Mouse (Mus musculus): Measurements from ENCODE around the gene Hist1h4b. TPM values are rescaled to one million over a fixed set of nuclear protein-coding genes. Genes with fewer than 3 reads are reported as not detected.

Gene Hist1h4b
- total RNA-seq, 1 experiment from 2014 or later = 36.7 TPM

DNA sequence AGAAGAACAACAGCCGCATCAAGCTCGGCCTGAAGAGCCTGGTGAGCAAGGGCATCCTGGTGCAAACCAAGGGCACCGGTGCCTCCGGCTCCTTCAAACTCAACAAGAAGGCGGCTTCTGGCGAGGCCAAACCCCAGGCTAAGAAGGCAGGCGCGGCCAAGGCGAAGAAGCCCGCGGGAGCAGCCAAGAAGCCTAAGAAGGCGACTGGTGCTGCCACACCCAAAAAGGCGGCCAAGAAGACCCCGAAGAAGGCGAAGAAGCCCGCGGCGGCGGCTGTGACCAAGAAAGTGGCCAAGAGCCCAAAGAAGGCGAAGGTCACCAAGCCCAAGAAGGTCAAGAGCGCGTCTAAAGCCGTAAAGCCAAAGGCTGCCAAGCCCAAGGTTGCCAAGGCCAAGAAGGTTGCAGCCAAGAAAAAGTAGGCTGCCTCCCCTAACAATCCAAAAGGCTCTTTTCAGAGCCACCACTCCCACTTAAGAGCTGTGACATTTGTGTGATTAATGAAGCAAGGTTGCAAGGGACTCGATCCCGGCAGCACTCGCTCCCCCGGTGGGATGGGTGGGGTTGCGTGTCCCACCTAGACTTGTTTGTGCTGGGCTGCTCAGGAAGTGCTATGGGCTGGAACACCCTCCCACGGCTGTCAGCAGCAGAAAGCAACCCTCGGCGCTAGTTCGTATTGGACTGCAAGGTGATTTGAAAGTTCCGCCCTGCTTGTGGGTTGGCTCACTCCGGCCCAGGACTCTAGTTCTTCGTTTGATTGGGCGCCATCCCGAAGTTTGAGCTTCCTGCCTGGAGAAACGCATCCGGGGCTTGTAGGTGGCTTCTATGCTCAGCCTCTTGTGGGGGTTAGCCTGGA, 17.5 kb upstream of the Hist1h4b start:
- ATAC-seq (ENCODE audit: extremely low read depth, insufficient number of reproducible peaks, low FRiP score, poor library complexity, severe bottlenecking) = peak; percentile 69

DNA sequence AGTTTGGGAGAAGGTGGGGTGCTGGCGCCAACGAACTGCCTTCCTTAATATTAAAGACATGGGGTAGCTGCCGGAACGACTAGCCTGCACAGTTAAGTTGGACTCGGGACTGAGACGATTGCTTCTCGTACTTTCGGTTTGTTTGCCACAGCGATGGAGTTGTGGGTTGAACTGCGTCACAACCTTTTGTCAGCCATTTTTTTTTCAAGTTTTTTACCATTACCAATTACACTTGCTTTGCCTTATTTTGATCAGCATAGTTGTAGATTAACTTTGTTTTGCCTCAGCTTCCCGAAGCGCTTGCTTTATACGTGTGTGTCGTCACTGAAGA, 16.9 kb upstream of the Hist1h4b start:
- peak; percentile 57 for ATAC-seq (ENCODE audit: extremely low read depth, insufficient number of reproducible peaks, low FRiP score, poor library complexity, severe bottlenecking)

DNA sequence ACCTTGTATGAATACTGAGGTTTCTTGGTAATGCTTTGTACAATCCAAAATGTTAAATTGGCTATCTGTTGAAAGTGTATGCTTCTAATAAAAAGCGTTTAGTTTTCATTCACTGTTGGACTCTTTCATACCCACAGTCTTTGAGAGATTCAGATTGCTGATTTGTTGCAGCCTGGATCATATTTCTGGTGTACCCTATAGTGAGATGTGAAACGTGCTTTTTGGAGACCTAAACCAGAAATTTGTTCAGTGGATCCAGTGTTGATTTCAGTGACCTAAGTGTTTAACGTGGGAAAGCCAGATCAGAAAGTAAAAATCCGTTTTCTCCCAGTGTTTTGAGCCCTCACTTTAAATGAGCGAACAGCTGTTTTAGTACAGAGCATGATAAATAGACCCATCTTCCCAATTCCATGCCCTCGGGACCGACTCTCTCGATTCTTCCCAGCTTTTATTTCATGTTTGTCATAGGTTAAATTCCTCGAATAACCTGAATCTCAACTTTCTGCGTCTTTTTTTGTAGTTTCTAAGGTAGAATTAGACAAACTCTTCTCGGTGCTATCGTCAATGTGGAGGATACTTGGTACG, 16.5 kb upstream of the Hist1h4b start:
- no peak for ATAC-seq (ENCODE audit: extremely low read depth, insufficient number of reproducible peaks, low FRiP score, poor library complexity, severe bottlenecking)

DNA sequence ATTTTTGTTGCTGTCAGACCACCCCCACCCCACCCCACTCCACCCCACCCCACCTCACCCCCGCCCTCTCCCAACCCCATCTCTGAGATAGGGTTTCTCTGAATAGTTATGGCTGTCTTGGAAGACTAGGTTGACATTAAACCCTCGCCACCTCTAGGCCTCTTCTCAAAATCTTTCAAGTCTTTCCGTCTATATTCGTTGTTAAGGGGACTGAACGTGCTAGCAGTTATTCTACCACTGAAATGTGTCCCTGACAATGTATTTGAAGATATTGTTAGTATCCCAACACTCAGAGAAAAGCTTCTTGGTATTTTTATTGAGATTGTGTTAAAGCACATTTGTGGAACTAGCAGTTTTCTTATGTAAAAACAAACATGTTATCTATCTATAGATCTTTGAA, 15.9 kb upstream of the Hist1h4b start:
- ATAC-seq (ENCODE audit: extremely low read depth, insufficient number of reproducible peaks, low FRiP score, poor library complexity, severe bottlenecking) = no peak

DNA sequence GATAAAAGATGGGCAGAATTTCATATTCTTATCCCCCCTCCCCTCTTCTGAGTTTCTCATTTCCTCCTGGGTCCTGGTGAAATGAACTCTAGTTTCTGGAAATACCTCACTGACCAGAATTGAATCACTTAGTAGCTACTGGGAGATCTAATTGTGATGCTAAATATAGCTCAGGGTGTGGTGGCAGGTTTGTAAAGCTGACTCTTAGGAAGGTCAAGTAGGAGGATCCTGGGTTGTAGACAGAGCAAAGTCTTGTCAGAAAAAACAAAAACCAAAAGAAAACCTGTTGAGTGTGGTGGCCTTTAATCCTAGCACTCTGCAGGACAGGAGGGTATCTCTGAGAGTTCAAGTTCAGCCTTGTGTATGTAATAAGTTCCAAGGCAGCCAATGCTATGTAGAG, 14.8 kb upstream of the Hist1h4b start:
- no peak for ATAC-seq (ENCODE audit: extremely low read depth, insufficient number of reproducible peaks, low FRiP score, poor library complexity, severe bottlenecking)

DNA sequence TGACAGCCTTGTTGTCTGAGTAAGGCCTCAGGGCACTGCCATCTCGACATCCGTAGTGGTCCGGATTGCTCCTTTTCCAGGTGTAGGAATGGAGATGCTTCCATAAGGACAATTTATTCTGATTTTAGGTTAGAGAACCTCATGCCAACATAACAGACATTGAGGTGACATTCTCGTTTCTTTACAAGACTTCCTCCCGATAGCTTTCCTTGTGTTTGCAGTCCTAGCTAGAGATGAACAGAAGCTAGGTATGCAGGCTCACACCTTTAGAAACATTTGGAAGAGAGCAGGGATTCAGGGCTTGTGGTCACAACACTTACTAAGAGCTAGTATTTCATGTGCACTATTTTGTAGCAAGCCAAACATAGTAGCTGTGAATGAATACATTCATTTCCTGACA, 13.6 kb upstream of the Hist1h4b start:
- no peak for ATAC-seq (ENCODE audit: extremely low read depth, insufficient number of reproducible peaks, low FRiP score, poor library complexity, severe bottlenecking)

DNA sequence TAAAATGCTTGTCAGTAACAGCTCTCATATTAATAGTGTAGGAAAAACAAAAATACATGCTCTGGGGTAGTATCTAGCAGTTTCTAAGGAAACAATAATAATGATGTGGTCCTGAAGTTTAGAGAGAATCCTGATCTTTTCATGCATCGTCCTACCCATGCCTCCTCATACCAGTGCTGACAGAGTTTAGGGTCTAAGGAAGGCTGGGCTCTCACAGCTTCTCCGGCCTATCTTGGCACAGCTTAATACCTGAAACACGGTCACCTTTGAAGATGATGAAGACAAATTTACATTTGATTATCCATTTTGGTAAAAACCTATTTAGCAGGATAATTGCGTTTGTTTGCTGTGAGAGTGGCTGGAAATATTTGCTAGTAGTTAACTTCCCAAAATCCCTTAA, 12.8 kb upstream of the Hist1h4b start:
- ATAC-seq (ENCODE audit: extremely low read depth, insufficient number of reproducible peaks, low FRiP score, poor library complexity, severe bottlenecking) = no peak

DNA sequence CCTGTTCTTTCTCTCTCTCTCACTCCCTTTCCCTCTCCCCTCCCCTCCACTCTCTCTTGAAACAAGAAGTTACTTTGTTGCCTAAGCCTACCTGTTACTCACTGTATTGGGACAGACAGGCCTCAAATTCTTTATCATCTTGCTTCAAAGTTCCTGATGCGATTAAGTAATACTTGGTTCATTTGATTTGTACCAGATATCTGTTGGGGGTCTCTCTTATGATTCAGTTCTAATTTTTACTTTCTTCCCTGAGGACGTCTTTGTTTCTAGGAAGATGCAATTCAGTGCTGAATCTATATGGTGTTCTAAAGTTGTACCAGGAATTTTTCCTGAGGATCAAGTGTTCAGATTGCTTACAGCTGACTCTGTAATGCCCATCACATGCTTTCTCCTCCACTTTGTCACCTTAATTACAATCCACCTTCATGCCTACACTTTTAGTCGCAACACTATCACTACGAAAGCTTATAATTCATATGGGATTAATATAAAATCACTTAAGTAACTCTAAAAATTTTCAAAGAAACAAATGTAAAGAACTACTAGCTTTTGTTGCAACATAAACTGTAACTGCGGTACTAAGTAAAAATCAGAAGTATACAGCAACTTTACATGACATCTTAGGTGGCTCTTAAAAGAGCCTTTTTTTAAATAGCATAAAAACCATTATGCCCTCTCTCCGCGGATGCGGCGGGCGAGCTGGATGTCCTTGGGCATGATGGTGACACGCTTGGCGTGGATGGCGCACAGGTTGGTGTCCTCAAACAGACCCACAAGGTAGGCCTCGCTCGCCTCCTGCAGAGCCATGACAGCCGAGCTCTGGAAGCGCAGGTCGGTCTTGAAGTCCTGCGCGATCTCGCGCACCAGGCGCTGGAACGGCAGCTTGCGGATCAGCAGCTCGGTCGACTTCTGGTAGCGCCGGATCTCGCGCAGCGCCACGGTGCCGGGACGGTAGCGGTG, 12.1 kb upstream of the Hist1h4b start:
- ATAC-seq (ENCODE audit: extremely low read depth, insufficient number of reproducible peaks, low FRiP score, poor library complexity, severe bottlenecking) = no peak

DNA sequence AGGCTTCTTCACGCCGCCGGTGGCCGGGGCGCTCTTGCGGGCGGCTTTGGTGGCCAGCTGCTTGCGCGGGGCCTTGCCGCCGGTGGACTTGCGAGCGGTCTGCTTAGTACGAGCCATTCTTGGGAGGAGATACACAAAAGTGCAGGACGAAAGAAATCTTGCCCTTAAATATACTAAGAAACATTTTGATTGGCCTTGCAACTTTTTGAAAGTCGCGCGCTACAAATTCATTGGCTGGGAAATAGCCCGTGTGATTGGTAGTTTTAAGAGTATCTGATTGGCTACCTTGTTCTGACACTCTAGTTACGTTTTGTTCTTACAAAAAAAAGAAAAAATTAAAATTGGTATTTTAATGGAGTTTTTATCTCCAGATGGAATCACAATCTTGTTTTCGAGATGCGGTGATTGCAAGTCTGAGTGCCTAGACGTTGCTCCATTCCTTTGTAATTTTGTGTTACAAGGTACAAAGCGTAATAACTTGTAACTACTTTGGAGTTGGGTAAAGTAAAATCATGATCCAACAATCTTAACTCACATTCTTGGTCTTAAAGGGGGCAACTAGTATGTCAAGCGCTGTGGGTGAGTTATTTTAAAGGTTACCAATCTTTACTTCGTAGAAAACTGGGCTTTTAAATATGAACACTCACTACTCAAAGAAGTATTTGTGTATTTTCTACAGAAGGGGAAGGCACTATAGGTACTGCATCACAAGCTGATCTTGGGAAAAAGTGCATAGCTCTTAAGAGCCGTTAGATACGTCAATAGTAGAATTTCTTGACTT, 11.2 kb upstream of the Hist1h4b start, which contains the start of gene Hist1h3c:
Hist1h3c (minus strand) TSS at position 222 of the 781 bp plus-strand sequence.
- peak; percentile 64 for ATAC-seq (ENCODE audit: extremely low read depth, insufficient number of reproducible peaks, low FRiP score, poor library complexity, severe bottlenecking)

DNA sequence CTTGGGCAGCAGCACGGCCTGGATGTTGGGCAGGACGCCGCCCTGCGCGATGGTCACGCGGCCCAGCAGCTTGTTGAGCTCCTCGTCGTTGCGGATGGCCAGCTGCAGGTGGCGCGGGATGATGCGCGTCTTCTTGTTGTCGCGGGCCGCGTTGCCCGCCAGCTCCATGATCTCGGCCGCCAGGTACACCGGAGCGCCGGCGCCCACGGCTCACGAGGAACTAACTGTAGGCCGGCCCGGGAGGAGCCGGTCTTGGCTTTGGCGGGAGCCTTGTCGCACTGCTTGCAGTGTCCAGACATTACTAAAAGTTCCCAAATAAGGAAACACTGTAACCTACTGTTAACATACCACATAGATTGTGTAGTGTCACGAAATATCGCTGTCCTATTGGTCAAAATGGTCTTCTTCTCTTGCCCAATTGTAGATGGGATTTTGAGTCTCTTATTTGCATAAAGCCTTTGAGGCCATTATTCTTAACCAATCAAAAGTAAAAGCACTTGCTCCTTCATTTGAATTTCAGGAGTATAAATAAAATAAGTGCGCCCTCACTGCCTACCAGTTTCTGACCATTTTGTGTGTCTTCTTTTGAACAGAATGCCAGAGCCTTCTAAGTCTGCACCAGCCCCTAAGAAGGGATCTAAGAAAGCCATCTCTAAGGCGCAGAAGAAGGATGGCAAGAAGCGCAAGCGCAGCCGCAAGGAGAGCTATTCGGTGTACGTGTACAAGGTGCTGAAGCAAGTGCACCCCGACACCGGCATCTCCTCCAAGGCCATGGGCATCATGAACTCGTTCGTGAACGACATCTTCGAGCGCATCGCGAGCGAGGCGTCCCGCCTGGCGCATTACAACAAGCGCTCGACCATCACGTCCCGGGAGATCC, 10.4 kb upstream of the Hist1h4b start, which contains the start of gene Hist1h2bb:
Hist1h2bb (plus strand) TSS at position 534 of the 880 bp plus-strand sequence.
- ATAC-seq (ENCODE audit: extremely low read depth, insufficient number of reproducible peaks, low FRiP score, poor library complexity, severe bottlenecking) = peak; percentile 89

DNA sequence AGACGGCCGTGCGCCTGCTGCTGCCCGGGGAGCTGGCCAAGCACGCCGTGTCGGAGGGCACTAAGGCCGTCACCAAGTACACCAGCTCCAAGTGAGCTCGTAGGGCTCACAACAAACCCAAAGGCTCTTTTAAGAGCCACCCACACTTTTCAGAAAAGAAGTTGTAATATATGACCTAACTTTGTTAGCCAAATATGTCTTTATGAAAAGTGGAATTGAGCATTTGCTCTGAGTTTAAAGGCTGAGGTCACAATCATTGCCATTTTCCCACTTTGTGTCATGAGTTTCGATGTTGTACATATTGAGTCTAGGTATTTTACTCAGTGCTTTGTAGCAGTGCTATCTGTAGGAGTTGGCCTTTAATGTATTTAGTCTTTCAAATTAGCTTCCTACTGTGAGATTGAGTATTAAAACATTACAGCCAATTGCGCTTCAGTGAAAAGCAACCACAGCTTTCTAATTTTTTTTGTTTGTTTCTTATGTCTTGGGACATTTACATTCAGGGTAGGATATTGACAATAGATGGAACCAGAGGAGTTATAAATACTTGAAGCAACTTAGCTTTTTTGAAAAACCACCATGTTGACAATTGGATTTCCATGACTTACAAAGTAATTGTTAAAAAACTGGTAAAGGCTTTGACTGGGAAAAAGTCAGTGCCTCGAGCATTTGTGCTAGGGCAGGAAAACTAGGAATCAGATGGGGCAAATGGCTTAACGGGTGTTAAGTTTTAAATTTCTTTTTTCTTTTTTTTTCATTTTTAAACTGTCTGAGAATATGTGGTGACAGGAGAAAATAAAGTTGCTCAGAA, 9.5 kb upstream of the Hist1h4b start:
- no peak for ATAC-seq (ENCODE audit: extremely low read depth, insufficient number of reproducible peaks, low FRiP score, poor library complexity, severe bottlenecking)

DNA sequence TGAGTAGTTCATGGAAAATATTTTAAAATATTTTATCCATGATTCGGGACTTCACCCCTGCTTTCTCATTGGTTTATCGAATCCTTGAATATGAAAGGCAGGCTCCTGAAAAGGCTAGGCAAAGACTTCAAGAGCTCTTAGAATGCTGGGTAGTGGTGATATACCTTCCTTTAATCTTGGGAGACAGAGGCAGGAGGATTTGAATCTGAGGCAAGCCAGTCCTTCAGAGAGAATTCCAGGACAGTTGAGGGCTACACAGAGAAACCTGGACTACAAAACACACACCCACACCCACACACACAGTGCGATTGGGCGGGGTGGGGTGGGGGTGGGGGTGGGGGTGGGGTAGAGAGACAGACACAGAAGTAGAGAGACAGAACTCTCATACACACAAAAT, 8.9 kb upstream of the Hist1h4b start:
- no peak for ATAC-seq (ENCODE audit: extremely low read depth, insufficient number of reproducible peaks, low FRiP score, poor library complexity, severe bottlenecking)

DNA sequence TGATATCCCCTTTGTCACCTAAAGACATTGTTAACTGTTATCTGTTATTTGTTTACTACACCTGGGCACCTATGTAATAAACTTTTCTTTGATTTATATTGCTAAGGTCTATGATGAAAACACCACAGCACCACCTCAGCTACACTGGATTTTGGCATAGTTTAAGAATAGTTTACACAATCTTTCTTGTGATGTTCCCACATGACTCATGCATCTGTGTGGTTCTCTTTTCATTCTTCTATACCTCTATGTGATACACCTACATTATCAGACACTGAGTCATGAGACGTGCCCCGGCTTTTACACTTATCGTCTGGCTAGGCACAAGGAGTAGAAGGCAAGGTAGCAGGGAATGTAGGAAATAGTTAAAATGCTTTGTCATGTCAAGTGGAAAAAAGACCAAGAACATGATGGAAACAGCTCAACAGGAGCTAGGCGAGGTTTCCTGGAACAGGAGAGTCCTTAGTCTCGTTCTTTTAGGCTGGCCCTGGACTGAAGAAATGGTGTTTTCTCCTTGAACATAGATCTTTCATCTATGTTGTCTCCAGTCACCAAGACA, 7.2 kb upstream of the Hist1h4b start:
- no peak for ATAC-seq (ENCODE audit: extremely low read depth, insufficient number of reproducible peaks, low FRiP score, poor library complexity, severe bottlenecking)

DNA sequence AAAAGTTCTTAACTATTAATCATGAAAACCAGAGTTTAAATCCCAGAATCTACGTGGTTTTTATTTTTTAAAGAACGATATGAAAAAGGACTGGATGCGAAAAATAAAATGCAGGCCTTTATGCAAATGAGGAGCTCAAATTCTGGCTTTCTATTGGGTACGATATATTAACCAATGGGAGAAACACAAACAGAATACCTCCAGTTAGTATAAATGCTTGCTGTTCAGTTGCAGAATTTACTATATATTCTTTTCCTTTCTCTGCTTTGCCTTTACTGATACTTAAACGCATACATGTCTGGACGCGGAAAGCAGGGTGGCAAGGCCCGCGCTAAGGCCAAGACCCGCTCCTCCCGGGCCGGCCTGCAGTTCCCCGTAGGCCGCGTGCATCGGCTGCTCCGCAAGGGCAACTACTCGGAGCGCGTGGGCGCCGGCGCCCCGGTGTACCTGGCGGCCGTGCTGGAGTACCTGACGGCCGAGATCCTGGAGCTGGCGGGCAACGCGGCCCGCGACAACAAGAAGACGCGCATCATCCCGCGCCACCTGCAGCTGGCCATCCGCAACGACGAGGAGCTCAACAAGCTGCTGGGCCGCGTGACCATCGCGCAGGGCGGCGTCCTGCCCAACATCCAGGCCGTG, 5.9 kb upstream of the Hist1h4b start, which contains the start of gene Hist1h2ab:
Hist1h2ab (plus strand) TSS at position 288 of the 639 bp plus-strand sequence.
- ATAC-seq (ENCODE audit: extremely low read depth, insufficient number of reproducible peaks, low FRiP score, poor library complexity, severe bottlenecking) = peak; percentile 51; the same call in 1 of the 2 replicates

DNA sequence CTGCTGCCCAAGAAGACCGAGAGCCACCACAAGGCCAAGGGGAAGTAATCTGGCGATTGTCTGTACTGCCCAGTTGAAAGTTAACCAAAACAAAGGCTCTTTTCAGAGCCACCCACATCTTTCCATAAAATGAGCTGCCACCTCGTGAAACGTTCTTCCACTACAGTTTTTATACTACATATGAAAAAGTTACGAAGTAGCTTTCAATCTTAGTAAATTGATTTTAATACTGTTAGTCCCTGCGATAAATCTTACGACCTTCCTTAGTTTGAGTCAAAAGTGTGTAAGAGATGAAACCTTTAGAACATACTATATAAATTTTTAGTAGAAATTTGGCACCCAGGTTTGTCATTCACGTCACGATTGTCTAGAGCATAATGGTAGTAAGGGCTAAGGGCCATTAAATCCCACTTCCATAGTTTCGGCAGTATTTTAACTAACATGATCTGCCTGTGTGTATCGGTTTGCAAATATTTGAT, 5.3 kb upstream of the Hist1h4b start:
- ATAC-seq (ENCODE audit: extremely low read depth, insufficient number of reproducible peaks, low FRiP score, poor library complexity, severe bottlenecking) = no peak

Data from neutrophil, adult 5-6 weeks (primary cell).